Mouse (Mus musculus) MEL (cell line): ENCODE measurements around the gene Smok3b. TPM values are rescaled to one million over a fixed set of nuclear protein-coding genes. Genes with fewer than 3 reads are reported as not detected.

ENCODE experiments used
- DNase-seq: peaks from one replicate; pipeline ENCODE4 v3.0.0; 2011; ENCODE audit warnings: low read depth, low spot score
- H3K27ac ChIP-seq: 2 replicates; pipeline ENCODE4 v1.5.1; 2012; ENCODE audit warnings: low read depth, mild to moderate bottlenecking, control low read depth, low read length, moderate library complexity; ENCODE audit not compliant: control insufficient read depth
- H3K27me3 ChIP-seq, 2 experiments: fragments of 150-350 bp in 1 of 2; sonication (generic) in 1 of 2; 2 replicates each; pipeline ENCODE4 v1.6.1; 2012; ENCODE audit warnings: low read length in 2 of 2, mild to moderate bottlenecking in 2 of 2, improper control_type of control experiment in 1 of 2, moderate library complexity in 1 of 2; ENCODE audit not compliant: insufficient read depth in 2 of 2, control insufficient read depth in 1 of 2
- H3K36me3 ChIP-seq, 2 experiments: 2 replicates each; pipeline ENCODE4 v1.6.1; 2012 to 2014; ENCODE audit warnings: low read length in 2 of 2, improper control_type of control experiment in 1 of 2, inconsistent platforms in 1 of 2, mild to moderate bottlenecking in 1 of 2; ENCODE audit not compliant: insufficient read depth in 2 of 2, control insufficient read depth in 1 of 2
- H3K4me1 ChIP-seq, 2 experiments: fragments of 150-350 bp in 1 of 2; sonication (generic) in 1 of 2; 2 replicates each; pipeline ENCODE4 v1.6.1; 2012; ENCODE audit warnings: low read length in 2 of 2, improper control_type of control experiment in 1 of 2, mild to moderate bottlenecking in 1 of 2; ENCODE audit not compliant: insufficient read depth in 2 of 2, control insufficient read depth in 1 of 2
- H3K4me3 ChIP-seq, 2 experiments: fragments of 150-350 bp in 1 of 2; sonication (generic) in 1 of 2; 2 replicates each; pipeline ENCODE4 v1.5.1; 2012; ENCODE audit warnings: low read depth in 2 of 2, low read length in 2 of 2, mild to moderate bottlenecking in 2 of 2, moderate library complexity in 2 of 2, control low read depth in 1 of 2, improper control_type of control experiment in 1 of 2; ENCODE audit not compliant: control insufficient read depth in 1 of 2, insufficient read depth in 1 of 2
- H3K79me2 ChIP-seq: 2 replicates; pipeline ENCODE4 v1.6.1; 2012; ENCODE audit warnings: mild to moderate bottlenecking, low read length, moderate library complexity; ENCODE audit not compliant: control insufficient read depth, poor library complexity, insufficient read depth
- H3K9ac ChIP-seq: 2 replicates; pipeline ENCODE4 v1.6.1; 2012; ENCODE audit warnings: low read depth, mild to moderate bottlenecking, control low read depth, low read length, moderate library complexity; ENCODE audit not compliant: control insufficient read depth, poor library complexity, severe bottlenecking
- H3K9me3 ChIP-seq: fragments of 150-350 bp; sonication (generic); replicated peaks from 2 replicates; pipeline ENCODE4 v1.6.1; 2012; ENCODE audit warnings: mild to moderate bottlenecking, low read length, improper control_type of control experiment, moderate library complexity; ENCODE audit not compliant: insufficient read depth
- BHLHE40 ChIP-seq: IDR thresholded peaks from 2 replicates; pipeline ENCODE4 v1.6.1; 2012; ENCODE audit warnings: low read depth, mild to moderate bottlenecking, inconsistent platforms, low read length, improper control_type of control experiment, borderline replicate concordance
- CTCF ChIP-seq, 3 experiments: IDR thresholded peaks in 2 of 3; conservative IDR thresholded peaks in 1 of 3; 2 replicates each; pipeline ENCODE4 v1.5.1; 2011 to 2012; ENCODE audit warnings: low read length in 3 of 3, low read depth in 2 of 3, mild to moderate bottlenecking in 2 of 3, improper control_type of control experiment in 1 of 3, inconsistent platforms in 1 of 3, mixed read lengths in 1 of 3, moderate library complexity in 1 of 3; ENCODE audit not compliant: control insufficient read depth in 1 of 3, insufficient read depth in 1 of 3, poor library complexity in 1 of 3, severe bottlenecking in 1 of 3
- ELF1 ChIP-seq: IDR thresholded peaks from 2 replicates; pipeline ENCODE4 v1.6.1; 2014; ENCODE audit warnings: low read depth, mild to moderate bottlenecking, inconsistent platforms, low read length, improper control_type of control experiment, moderate library complexity
- GABPA ChIP-seq: IDR thresholded peaks from 2 replicates; pipeline ENCODE4 v1.6.1; 2012; ENCODE audit warnings: low read depth, mild to moderate bottlenecking, inconsistent platforms, low read length, improper control_type of control experiment, moderate library complexity
- GATA1 ChIP-seq: IDR thresholded peaks from 2 replicates; pipeline ENCODE4 v1.6.1; 2011; ENCODE audit warnings: low read depth, low read length, improper control_type of control experiment
- KAT2A ChIP-seq: conservative IDR thresholded peaks from 2 replicates; pipeline ENCODE4 v1.6.1; 2012; ENCODE audit warnings: low read depth, low read length, improper control_type of control experiment, inconsistent platforms
- MAZ ChIP-seq: IDR thresholded peaks from 2 replicates; pipeline ENCODE4 v1.6.1; 2012; ENCODE audit warnings: low read depth, mild to moderate bottlenecking, inconsistent platforms, low read length, improper control_type of control experiment
- MXI1 ChIP-seq: IDR thresholded peaks from 2 replicates; pipeline ENCODE4 v1.6.1; 2011; ENCODE audit warnings: mild to moderate bottlenecking, low read depth, low read length, improper control_type of control experiment
- NRF1 ChIP-seq: IDR thresholded peaks from 2 replicates; pipeline ENCODE4 v1.6.1; 2014; ENCODE audit warnings: low read depth, mild to moderate bottlenecking, inconsistent platforms, low read length, improper control_type of control experiment, moderate library complexity; ENCODE audit not compliant: poor library complexity, insufficient read depth, severe bottlenecking
- RAD21 ChIP-seq: IDR thresholded peaks from 2 replicates; pipeline ENCODE4 v1.6.1; 2011; ENCODE audit warnings: mild to moderate bottlenecking, low read depth, low read length, improper control_type of control experiment
- RCOR1 ChIP-seq: IDR thresholded peaks from 2 replicates; pipeline ENCODE4 v1.6.1; 2012; ENCODE audit warnings: low read depth, mild to moderate bottlenecking, inconsistent platforms, low read length, improper control_type of control experiment
- SMC3 ChIP-seq: IDR thresholded peaks from 2 replicates; pipeline ENCODE4 v1.6.1; 2011; ENCODE audit warnings: low read depth, low read length, improper control_type of control experiment
- TAL1 ChIP-seq: IDR thresholded peaks from 2 replicates; pipeline ENCODE4 v1.6.1; 2012; ENCODE audit warnings: mild to moderate bottlenecking, inconsistent platforms, low read length, moderate library complexity, mixed read lengths
- TBP ChIP-seq: IDR thresholded peaks from 2 replicates; pipeline ENCODE4 v1.8.0; 2011; ENCODE audit warnings: low read depth, low read length, improper control_type of control experiment
- USF2 ChIP-seq, 2 experiments: IDR thresholded peaks; 2 replicates each; pipeline ENCODE4 v1.6.1; 2011 to 2012; ENCODE audit warnings: improper control_type of control experiment in 2 of 2, low read length in 2 of 2, borderline replicate concordance in 1 of 2, inconsistent platforms in 1 of 2, low read depth in 1 of 2, mild to moderate bottlenecking in 1 of 2; ENCODE audit not compliant: insufficient read depth in 1 of 2
- ZKSCAN1 ChIP-seq: IDR thresholded peaks from 2 replicates; pipeline ENCODE4 v1.6.1; 2012; ENCODE audit warnings: low read depth, mild to moderate bottlenecking, inconsistent platforms, low read length, improper control_type of control experiment, moderate library complexity
- ZMIZ1 ChIP-seq: IDR thresholded peaks from 2 replicates; pipeline ENCODE4 v1.6.1; 2012; ENCODE audit warnings: low read depth, mild to moderate bottlenecking, inconsistent platforms, low read length, improper control_type of control experiment, moderate library complexity
- ZNF384 ChIP-seq: IDR thresholded peaks from 2 replicates; pipeline ENCODE4 v1.6.1; 2012; ENCODE audit warnings: low read depth, mild to moderate bottlenecking, inconsistent platforms, low read length, improper control_type of control experiment
- polyA plus RNA-seq, 2 experiments: library from polyadenylated mRNA; stranded (reverse) in 1 of 2; unstranded in 1 of 2; fragments of >175 nt in 1 of 2; fragments of >200 nt in 1 of 2; gene quantifications; 2 replicates each; pipeline versions ENCODE4 v1.2.1 to v1.2.4; 2012; ENCODE audit warnings: low replicate concordance in 2 of 2, low read depth in 1 of 2; ENCODE audit not compliant: insufficient read length in 2 of 2, insufficient read depth in 1 of 2, missing spikeins in 1 of 2
- total RNA-seq: library from RNA; depleted of rRNA; stranded (reverse); fragments of 300-350 nt; gene quantifications from 2 replicates; pipeline ENCODE4 v1.2.3, GENCODE M21; 2012

The Smok3b gene
- total and polyA plus RNA-seq, 3 experiments, result not detected

GRCm38 (mm10) chr5:137974724-137975123 lies 46.5 kb upstream of the Smok3b start:
- Histone ChIP-seq H3K36me3 (no peaks in the 10 kb centered on the region), H3K79me2 (no peaks in the 10 kb centered on the region), H3K9me3 (no peaks in the 10 kb centered on the region), H3K27ac (no peak overlapping the region), H3K9ac (no peak overlapping the region), H3K4me1 (no peaks in the 10 kb centered on the region), H3K4me3 (no peak overlapping the region), H3K27me3 (no peaks in the 10 kb centered on the region; a peak in 1 of 4 replicates)
- no peak for DNase-seq
- TF ChIP-seq BHLHE40, result no peak
- TF ChIP-seq NRF1, result no peak
- TF ChIP-seq RAD21, result no peak
- no peak for TF ChIP-seq ZNF384
- TF ChIP-seq ELF1, result no peak
- TF ChIP-seq TBP, result no peak
- TF ChIP-seq SMC3, result no peak
- no peak for TF ChIP-seq GABPA
- no peak for TF ChIP-seq RCOR1
- no peak for TF ChIP-seq TAL1
- TF ChIP-seq ZKSCAN1, result no peak
- TF ChIP-seq KAT2A, result no peak
- TF ChIP-seq MAZ, result no peak
- TF ChIP-seq ZMIZ1, result no peak
- TF ChIP-seq GATA1, result no peak
- no peak for TF ChIP-seq MXI1
- no peak for TF ChIP-seq CTCF (IDR thresholded peaks at IDR 0.05 in 2 of 3, conservative IDR thresholded peaks at IDR 0.05 in 1 of 3; ENCODE audit: control insufficient read depth in 1 of 3, insufficient read depth in 1 of 3, low read depth in 2 of 3, low read length in 3 of 3, poor library complexity in 1 of 3, severe bottlenecking in 1 of 3)
- no peak for TF ChIP-seq USF2 (IDR thresholded peaks at IDR 0.05; ENCODE audit: borderline replicate concordance in 1 of 2, insufficient read depth in 1 of 2, low read depth in 1 of 2, low read length in 2 of 2)

- H3K36me3 ChIP-seq, result no peaks in the 10 kb centered on the region
- H3K4me1 ChIP-seq, result no peaks in the 10 kb centered on the region
- H3K4me3 ChIP-seq, result no peak overlapping the region
- no peaks in the 10 kb centered on the region; a peak in 1 of 4 replicates for H3K27me3 ChIP-seq
- TF ChIP-seq ELF1 (no peak), ZKSCAN1 (no peak), NRF1 (no peak), RAD21 (no peak)
- H3K27ac ChIP-seq, result no peak overlapping the region
- DNase-seq, result no peak
- H3K9ac ChIP-seq, result no peak overlapping the region
- no peaks in the 10 kb centered on the region for H3K79me2 ChIP-seq
- no peaks in the 10 kb centered on the region for H3K9me3 ChIP-seq
These were observed 45.8 kb upstream of the Smok3b start for GRCm38 (mm10) chr5:137975434-137975833.
